Mouse (Mus musculus) brain, embryonic 18.5 days (tissue): ENCODE measurements around the gene C1qtnf6.
A peak's percentile ranks its signal among the peaks of the same experiment; 100 is the strongest.

Source experiments
- DNase-seq: peaks from one replicate; pipeline ENCODE4 v3.0.0-alpha.2; 2012; ENCODE audit warnings: low read depth, low spot score

C1qtnf6 gene

GRCm38 (mm10) chr15:78514393-78515146 is 16.6 kb downstream of the C1qtnf6 start:
- peak; percentile 42 for DNase-seq

- DNase-seq, result no peak
Measured at GRCm38 (mm10) chr15:78513019-78513418, 18.2 kb downstream of the C1qtnf6 start.

- DNase-seq, result no peak
Measured at GRCm38 (mm10) chr15:78511951-78512350, 19.3 kb downstream of the C1qtnf6 start.

GRCm38 (mm10) chr15:78510736-78511135 is 20.5 kb downstream of the C1qtnf6 start:
- DNase-seq, result no peak

GRCm38 (mm10) chr15:78510121-78510576 is 21.1 kb downstream of the C1qtnf6 start:
- no peak for DNase-seq

GRCm38 (mm10) chr15:78509297-78509899 is 21.8 kb downstream of the C1qtnf6 start:
- DNase-seq, result no peak

- DNase-seq, result no peak
Measured at GRCm38 (mm10) chr15:78508443-78508842, 22.8 kb downstream of the C1qtnf6 start.

- no peak for DNase-seq
Measured at GRCm38 (mm10) chr15:78505541-78505940, 25.7 kb downstream of the C1qtnf6 start.

GRCm38 (mm10) chr15:78504816-78505215 is 26.4 kb downstream of the C1qtnf6 start:
- DNase-seq, result no peak

GRCm38 (mm10) chr15:78504013-78504412 is 27.2 kb downstream of the C1qtnf6 start:
- DNase-seq, result no peak

GRCm38 (mm10) chr15:78502437-78503132 is 28.6 kb downstream of the C1qtnf6 start:
- no peak for DNase-seq

- DNase-seq, result no peak
Measured at GRCm38 (mm10) chr15:78494968-78495406, 36.2 kb downstream of the C1qtnf6 start, which contains the start of gene Il2rb. TSS of gene Il2rb (minus strand) at chr15:78495271.

- no peak for DNase-seq
Measured at GRCm38 (mm10) chr15:78493401-78494010, 37.7 kb downstream of the C1qtnf6 start.

GRCm38 (mm10) chr15:78491301-78491700 is 39.9 kb downstream of the C1qtnf6 start:
- DNase-seq, result no peak

- DNase-seq, result no peak
Measured at GRCm38 (mm10) chr15:78489906-78490305, 41.3 kb downstream of the C1qtnf6 start.

GRCm38 (mm10) chr15:78489248-78489647 is 42.0 kb downstream of the C1qtnf6 start:
- no peak for DNase-seq

GRCm38 (mm10) chr15:78487066-78487465 is 44.1 kb downstream of the C1qtnf6 start:
- DNase-seq, result no peak

GRCm38 (mm10) chr15:78486564-78486963 is 44.7 kb downstream of the C1qtnf6 start:
- no peak for DNase-seq

GRCm38 (mm10) chr15:78483311-78483710 is 47.9 kb downstream of the C1qtnf6 start:
- DNase-seq, result no peak

GRCm38 (mm10) chr15:78482518-78482917 is 48.7 kb downstream of the C1qtnf6 start:
- DNase-seq, result no peak

GRCm38 (mm10) chr15:78481448-78482000 is 49.7 kb downstream of the C1qtnf6 start:
- no peak for DNase-seq

- no peak for DNase-seq
Measured at GRCm38 (mm10) chr15:78480991-78481390, 50.2 kb downstream of the C1qtnf6 start.
